Mouse (Mus musculus) midbrain, embryonic 16.5 days (tissue): Measurements from ENCODE around the gene Sdhaf1. TPM values are rescaled to one million over a fixed set of nuclear protein-coding genes. Genes with fewer than 3 reads are reported as not detected.

Experiments used
- ATAC-seq: fragments of 200-750 bp; cut with Nextera tagmentation; 2 replicates; pipeline ENCODE4 v1.8.0; 2017; ENCODE audit warnings: moderate TSS enrichment
- H3K27ac ChIP-seq: fragments of 300-500 bp; sonication (generic); 2 replicates; pipeline ENCODE4 v1.5.1; 2014; ENCODE audit warnings: mild to moderate bottlenecking, low read length, mixed read lengths
- H3K27me3 ChIP-seq: fragments of 300-500 bp; sonication (generic); 2 replicates; pipeline ENCODE4 v1.6.1; 2014; ENCODE audit warnings: low read depth, low read length, mixed read lengths; ENCODE audit not compliant: control insufficient read depth, insufficient read depth
- H3K36me3 ChIP-seq: fragments of 300-500 bp; sonication (generic); 2 replicates; pipeline ENCODE4 v1.6.1; 2014; ENCODE audit warnings: mild to moderate bottlenecking, low read length, moderate library complexity, mixed read lengths; ENCODE audit not compliant: control insufficient read depth, insufficient read depth
- H3K4me1 ChIP-seq: fragments of 300-500 bp; sonication (generic); 2 replicates; pipeline ENCODE4 v1.6.1; 2014; ENCODE audit warnings: mild to moderate bottlenecking, low read length, mixed read lengths; ENCODE audit not compliant: control insufficient read depth, insufficient read depth
- H3K4me2 ChIP-seq: fragments of 300-500 bp; sonication (generic); 2 replicates; pipeline ENCODE4 v1.6.1; 2014; ENCODE audit warnings: mild to moderate bottlenecking, low read length, mixed read lengths
- H3K4me3 ChIP-seq: fragments of 300-500 bp; sonication (generic); 2 replicates; pipeline ENCODE4 v1.5.1; 2014; ENCODE audit warnings: low read depth, mild to moderate bottlenecking, low read length, moderate library complexity, mixed read lengths
- H3K9ac ChIP-seq: fragments of 300-500 bp; sonication (generic); 2 replicates; pipeline ENCODE4 v1.6.1; 2014; ENCODE audit warnings: low read depth, low read length, mixed read lengths
- H3K9me3 ChIP-seq: fragments of 300-500 bp; sonication (generic); replicated peaks from 2 replicates; pipeline ENCODE4 v1.6.1; 2014; ENCODE audit warnings: mild to moderate bottlenecking, low read length, mixed read lengths; ENCODE audit not compliant: control insufficient read depth, poor library complexity, severe bottlenecking
- WGBS: fragments of 180-500 bp; shearing (Covaris S2); extraction: QIAGEN DNeasy Blood & Tissue Kit; methylation state at CpG from one replicate; pipeline ENCODE4 v1.1.7; 2014; 5-methylcytosine and 5-hydroxymethylcytosine counted together
- polyA plus RNA-seq: library from polyadenylated mRNA; unstranded; fragments of >200 nt; fragmentation: Nextera tagmentation; extraction: Ambion mirVana; gene quantifications from 2 replicates; pipeline ENCODE4 v1.2.1, GENCODE M21; 2015

Gene Sdhaf1
- polyA plus RNA-seq, 1 experiment from 2014 or later = 16.9 TPM

DNA sequence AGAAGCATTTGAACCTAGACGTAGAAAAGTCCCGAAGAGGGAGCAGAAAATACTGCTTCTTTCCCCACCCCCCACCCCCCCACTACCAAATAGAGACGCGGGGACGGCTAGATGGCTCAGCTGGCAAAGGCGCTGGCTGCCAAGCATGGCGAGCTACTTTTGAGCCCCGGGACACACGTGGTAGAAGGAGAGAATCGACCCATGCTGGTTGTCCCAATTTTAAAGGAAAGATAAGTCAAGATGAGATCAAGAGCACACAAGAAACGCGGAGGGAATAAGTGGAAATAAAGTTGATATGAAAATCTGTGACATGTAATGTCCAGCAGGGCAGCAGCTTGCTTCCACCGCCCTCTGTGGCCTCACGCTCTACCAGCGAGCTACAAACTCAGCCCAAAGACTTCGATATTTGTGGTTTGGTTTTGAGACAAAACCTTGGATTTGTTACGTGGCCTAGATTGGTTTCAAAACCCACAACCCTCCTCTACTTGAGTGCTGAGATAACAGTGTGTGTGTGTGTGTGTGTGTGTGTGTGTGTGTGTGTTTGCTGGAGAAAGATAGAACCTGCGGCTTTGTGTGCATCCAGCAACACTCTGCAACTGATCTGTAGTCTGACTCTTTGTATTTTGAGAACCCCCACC, 9.0 kb upstream of the Sdhaf1 start:
- Histone ChIP-seq H3K9ac (no peak overlapping the region), H3K27me3 (peaks cover 15% of the 10 kb centered on the region), H3K9me3 (no peaks in the 10 kb centered on the region), H3K4me1 (peaks cover 12% of the 10 kb centered on the region), H3K4me3 (no peak overlapping the region), H3K4me2 (no peak overlapping the region), H3K27ac (no peak overlapping the region), H3K36me3 (no peaks in the 10 kb centered on the region)
- ATAC-seq = no peak
- WGBS = 67% methylated on average over 18 of the region's 18 CpGs

DNA sequence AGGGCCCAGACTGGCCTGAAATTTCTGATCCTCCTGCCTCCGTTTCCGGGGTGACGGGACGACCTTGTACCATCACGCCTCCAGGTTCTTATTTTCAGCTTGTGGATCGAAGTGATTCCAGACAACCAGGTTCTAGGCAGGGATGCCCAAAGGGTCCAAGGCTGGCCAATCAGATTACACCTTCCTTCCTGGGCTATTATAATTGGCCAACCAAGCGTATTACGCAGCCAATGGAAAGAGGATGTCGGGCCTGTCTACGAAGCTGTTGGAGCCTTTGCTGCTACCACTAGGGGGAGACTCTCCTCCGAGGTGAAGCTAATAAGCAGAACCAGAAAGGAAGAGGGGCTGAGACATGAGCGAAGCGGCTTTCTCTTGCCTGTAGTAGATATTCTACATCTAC, 8.2 kb upstream of the Sdhaf1 start:
- no peaks in the 10 kb centered on the region for H3K9me3 ChIP-seq
- H3K4me1 ChIP-seq = peaks cover 12% of the 10 kb centered on the region
- H3K27ac ChIP-seq = no peak overlapping the region
- H3K4me3 ChIP-seq = peak overlapping the region; percentile 25; the same call in 1 of the 2 replicates
- H3K36me3 ChIP-seq = no peaks in the 10 kb centered on the region
- peak; percentile 91 for ATAC-seq
- peaks cover 15% of the 10 kb centered on the region for H3K27me3 ChIP-seq
- 2% methylated on average over 13 of the region's 13 CpGs for WGBS
- no peak overlapping the region for H3K9ac ChIP-seq
- peak overlapping the region; percentile 51 for H3K4me2 ChIP-seq

DNA sequence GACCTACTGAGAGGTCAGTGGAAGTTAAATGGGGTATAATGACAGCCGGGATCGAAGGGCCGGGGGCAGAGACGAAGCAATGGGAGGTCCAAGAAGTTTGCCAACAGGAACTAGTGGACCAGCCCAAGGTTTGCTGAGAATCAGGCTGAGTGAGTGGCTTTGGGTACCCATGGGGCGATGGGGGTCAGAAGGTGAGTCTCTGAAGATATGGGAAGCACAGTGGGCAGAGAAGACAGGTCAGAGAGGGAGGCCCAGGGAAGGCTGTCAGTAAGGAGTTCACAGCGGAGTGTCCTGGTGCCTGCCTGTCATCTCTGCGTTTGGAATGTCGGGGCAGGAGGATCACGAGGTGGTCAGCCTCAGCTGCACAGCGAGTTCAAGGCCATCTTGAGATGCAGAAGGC, 4.7 kb upstream of the Sdhaf1 start:
- Histone ChIP-seq H3K27me3 (no peaks in the 10 kb centered on the region), H3K4me2 (no peak overlapping the region), H3K9me3 (no peaks in the 10 kb centered on the region; the same call in 1 of the 2 replicates), H3K36me3 (no peaks in the 10 kb centered on the region), H3K9ac (no peak overlapping the region), H3K4me3 (no peak overlapping the region), H3K27ac (no peak overlapping the region), H3K4me1 (peaks cover 6% of the 10 kb centered on the region)
- 48% methylated on average over 10 of the region's 10 CpGs for WGBS
- ATAC-seq = no peak

DNA sequence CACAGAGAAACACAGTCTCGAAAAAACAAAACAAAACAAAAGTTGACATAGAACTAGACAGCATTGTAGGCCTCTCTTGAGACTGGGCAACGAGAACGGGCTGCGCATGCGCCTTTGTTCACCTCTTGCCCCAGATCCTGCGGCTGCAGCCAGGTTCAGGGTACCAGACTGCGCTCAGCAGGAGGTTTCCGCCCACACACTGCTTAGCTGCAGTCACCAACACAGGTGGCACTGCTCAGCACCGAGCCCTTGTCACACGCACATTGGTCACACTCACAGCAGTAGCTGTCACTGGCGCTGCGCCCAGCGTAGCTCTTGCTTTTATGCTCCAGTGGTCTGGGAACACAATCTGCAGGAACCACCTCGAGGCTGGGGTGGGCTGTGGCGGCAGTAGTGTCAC, 3.4 kb upstream of the Sdhaf1 start:
- 57% methylated on average over 15 of the region's 15 CpGs for WGBS
- H3K4me1 ChIP-seq = peaks cover 9% of the 10 kb centered on the region
- no peak overlapping the region for H3K4me3 ChIP-seq
- no peak overlapping the region for H3K9ac ChIP-seq
- no peaks in the 10 kb centered on the region; the same call in 1 of the 2 replicates for H3K9me3 ChIP-seq
- no peak overlapping the region for H3K4me2 ChIP-seq
- H3K36me3 ChIP-seq = no peaks in the 10 kb centered on the region
- H3K27ac ChIP-seq = no peak overlapping the region
- no peak for ATAC-seq
- H3K27me3 ChIP-seq = no peaks in the 10 kb centered on the region

DNA sequence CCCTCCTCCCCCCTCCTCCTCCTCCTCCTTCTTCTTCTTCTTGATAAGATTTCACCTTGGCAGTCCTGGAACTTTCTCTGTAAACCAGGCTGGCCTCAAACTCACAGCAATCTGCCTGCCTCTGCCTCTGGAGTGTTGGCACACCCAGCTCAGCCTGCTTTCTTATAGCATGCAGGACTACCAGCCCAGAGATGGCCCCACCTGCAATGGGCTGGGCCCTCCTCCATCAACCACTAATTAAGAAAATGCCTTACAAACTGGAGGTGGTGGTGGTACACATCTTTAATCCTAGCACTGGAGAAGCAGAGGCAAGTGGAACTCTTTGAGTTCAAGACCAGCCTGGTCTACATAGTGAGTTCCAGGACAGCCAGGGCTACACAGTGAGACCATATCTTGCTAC, 2.7 kb upstream of the Sdhaf1 start:
- H3K27me3 ChIP-seq = no peaks in the 10 kb centered on the region
- H3K4me1 ChIP-seq = peaks cover 7% of the 10 kb centered on the region
- no peak overlapping the region for H3K4me2 ChIP-seq
- H3K27ac ChIP-seq = no peak overlapping the region
- no peaks in the 10 kb centered on the region; the same call in 1 of the 2 replicates for H3K9me3 ChIP-seq
- no peaks in the 10 kb centered on the region for H3K36me3 ChIP-seq
- no peak overlapping the region for H3K9ac ChIP-seq
- ATAC-seq = no peak
- no peak overlapping the region for H3K4me3 ChIP-seq

DNA sequence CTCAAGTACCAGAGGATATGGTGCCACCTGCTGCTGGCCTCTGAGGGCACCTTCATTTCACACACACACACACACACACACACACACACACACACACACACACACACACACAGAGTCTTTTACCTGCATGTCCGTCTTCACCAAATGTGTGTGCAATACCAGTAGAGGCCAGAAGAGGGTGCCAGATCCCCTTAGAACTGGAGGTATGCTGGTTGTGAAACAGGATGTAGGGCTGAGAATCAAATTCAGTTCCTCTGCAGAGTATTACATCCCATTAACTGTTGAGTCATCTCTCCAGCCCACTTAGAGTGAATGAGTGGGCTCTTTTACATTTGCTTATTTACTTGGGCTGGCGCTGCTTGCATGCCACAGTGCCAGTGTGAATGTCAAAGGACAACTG, 1.7 kb upstream of the Sdhaf1 start:
- no peaks in the 10 kb centered on the region for H3K36me3 ChIP-seq
- no peaks in the 10 kb centered on the region; the same call in 1 of the 2 replicates for H3K9me3 ChIP-seq
- no peak overlapping the region for H3K4me2 ChIP-seq
- H3K4me1 ChIP-seq = peaks cover 14% of the 10 kb centered on the region
- H3K9ac ChIP-seq = no peak overlapping the region
- no peak overlapping the region for H3K27ac ChIP-seq
- no peak overlapping the region for H3K4me3 ChIP-seq
- H3K27me3 ChIP-seq = no peaks in the 10 kb centered on the region
- ATAC-seq = no peak
- WGBS = 44% methylated on average over 2 of the region's 2 CpGs

DNA sequence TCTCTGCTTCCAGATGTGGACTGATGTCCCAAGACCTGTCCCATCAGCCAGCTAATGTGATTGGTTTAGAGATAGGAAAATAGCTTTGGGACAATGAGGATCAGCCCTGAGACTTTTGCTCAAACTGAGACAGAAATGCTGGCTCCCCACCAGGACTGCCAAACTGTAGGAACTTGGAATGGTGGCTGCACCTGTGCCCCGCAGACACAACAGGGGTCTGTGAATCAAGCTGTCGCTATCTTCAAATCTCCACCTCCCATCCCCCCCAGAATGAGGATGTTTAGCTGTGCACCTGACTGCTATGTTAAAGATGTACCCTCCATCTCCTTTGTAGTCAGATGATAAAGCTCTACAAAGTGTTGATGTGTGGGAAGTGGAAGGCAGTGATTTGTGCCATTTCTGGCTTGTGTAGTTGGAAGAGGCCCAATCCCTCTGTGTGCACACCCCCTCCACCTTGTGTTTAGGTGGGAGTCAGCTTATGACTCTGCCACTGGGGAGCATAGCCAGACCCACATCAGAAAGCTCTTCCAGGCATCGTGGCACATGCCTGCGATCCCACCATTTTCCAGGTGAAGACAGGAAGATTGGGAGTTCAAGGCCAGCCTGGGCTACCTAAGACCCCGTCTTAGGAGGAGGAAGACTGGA, 727 bp upstream of the Sdhaf1 start:
- 80% methylated on average over 5 of the region's 5 CpGs for whole genome bisulfite sequencing

DNA sequence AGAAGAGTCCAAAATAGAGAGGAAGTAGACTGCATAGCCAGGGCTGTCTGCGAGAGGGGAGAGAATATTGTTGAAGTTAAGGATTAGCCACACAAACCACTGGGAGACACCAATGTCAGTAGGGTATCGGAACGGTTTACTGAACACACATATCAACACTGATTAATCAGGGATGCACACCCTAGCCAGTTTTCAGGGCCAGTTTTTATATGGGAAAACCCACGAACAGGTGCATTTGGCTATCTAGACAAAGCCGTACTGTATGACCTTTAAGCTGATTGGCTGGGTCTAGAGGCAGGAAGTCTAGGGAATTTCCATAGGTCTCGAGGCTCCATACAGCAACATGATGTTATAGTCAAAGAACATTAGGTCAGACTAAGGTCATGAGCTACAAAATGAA, 830 bp downstream of the Sdhaf1 start:
- H3K4me1 ChIP-seq = peaks cover 14% of the 10 kb centered on the region
- no peaks in the 10 kb centered on the region for H3K36me3 ChIP-seq
- no peak for ATAC-seq
- H3K27ac ChIP-seq = peak overlapping the region; percentile 8
- WGBS = 35% methylated on average over 6 of the region's 6 CpGs
- H3K9me3 ChIP-seq = no peaks in the 10 kb centered on the region; the same call in 1 of the 2 replicates
- peak overlapping the region; percentile 87 for H3K4me2 ChIP-seq
- no peaks in the 10 kb centered on the region for H3K27me3 ChIP-seq
- peak overlapping the region; percentile 75 for H3K4me3 ChIP-seq
- H3K9ac ChIP-seq = peak overlapping the region; percentile 22; the same call in 1 of the 2 replicates

More for the DNA sequence above, 727 bp upstream of the Sdhaf1 start:
- ATAC-seq = no peak
- Histone ChIP-seq H3K9ac (no peak overlapping the region), H3K4me1 (peaks cover 14% of the 10 kb centered on the region), H3K36me3 (no peaks in the 10 kb centered on the region), H3K27me3 (no peaks in the 10 kb centered on the region), H3K4me2 (no peak overlapping the region), H3K4me3 (no peak overlapping the region), H3K9me3 (no peaks in the 10 kb centered on the region; the same call in 1 of the 2 replicates), H3K27ac (no peak overlapping the region)

DNA sequence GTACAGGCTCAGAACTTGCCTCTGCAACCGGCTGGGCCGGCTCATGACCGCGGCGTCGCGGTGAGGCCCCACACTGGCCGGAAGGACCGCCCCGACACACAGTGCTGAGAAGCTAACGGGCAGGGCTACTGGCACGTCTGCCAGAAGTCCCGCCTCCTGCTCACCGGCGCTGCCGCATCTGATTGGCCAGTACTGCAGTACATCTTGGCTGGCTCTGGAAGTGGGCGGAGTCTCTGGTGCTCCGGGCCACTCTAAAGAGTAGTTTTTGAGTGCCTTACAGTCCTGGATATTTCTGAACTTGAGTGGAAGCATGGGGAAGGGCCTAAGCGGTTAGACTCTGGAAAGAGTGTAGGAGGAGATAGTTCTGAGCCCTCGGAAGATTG, 1.4 kb downstream of the Sdhaf1 start:
- H3K36me3 ChIP-seq = no peaks in the 10 kb centered on the region
- no peaks in the 10 kb centered on the region; the same call in 1 of the 2 replicates for H3K9me3 ChIP-seq
- H3K4me2 ChIP-seq = peak overlapping the region; percentile 87
- peak overlapping the region; percentile 75 for H3K4me3 ChIP-seq
- peak overlapping the region; percentile 88 for H3K9ac ChIP-seq
- ATAC-seq = peak; percentile 99
- H3K27me3 ChIP-seq = no peaks in the 10 kb centered on the region
- under 1% methylated on average over 20 of the region's 20 CpGs for WGBS
- peak overlapping the region; percentile 85 for H3K27ac ChIP-seq
- H3K4me1 ChIP-seq = peaks cover 14% of the 10 kb centered on the region
